Mouse (Mus musculus) E14TG2a.4 (cell line): Measurements from ENCODE around the gene Ripk1.

Experiments used
- CTCF ChIP-seq: conservative IDR thresholded peaks from 2 replicates; pipeline ENCODE4 v1.5.1; 2014; ENCODE audit warnings: low read length
- NANOG ChIP-seq: IDR thresholded peaks from 2 replicates; pipeline ENCODE4 v1.6.1; 2014; ENCODE audit warnings: borderline replicate concordance, low read length, mixed read lengths
- POU5F1 ChIP-seq: IDR thresholded peaks from 2 replicates; pipeline ENCODE4 v1.6.1; 2014; ENCODE audit warnings: low read length, borderline replicate concordance

DNA sequence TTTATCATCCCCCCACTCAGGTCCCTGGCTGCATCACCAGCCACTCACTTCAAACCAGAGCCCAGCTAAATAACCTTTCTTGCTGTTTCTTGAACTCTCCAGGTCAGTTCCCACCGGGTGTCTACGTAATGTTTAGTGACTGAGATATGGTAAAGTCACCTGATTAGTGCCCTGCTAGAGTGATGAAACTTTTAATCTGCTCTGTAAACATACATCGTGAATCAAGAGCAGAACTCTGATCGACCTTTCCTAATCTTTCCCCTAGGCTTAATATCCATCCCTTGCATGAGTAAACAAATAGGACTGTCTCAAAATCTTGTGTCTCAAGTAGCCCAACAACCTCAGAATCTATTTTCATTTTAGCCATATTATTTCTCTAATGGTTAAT is 36.1 kb upstream of the Ripk1 start:
- no peak for TF ChIP-seq CTCF
- TF ChIP-seq NANOG = no peak
- TF ChIP-seq POU5F1 = no peak
